Mouse (Mus musculus): ENCODE data around the gene Sh3pxd2a.

GRCm38 (mm10) chr19:47449513-47450227 is 14.5 kb downstream of the Sh3pxd2a start:
- no peak for TF ChIP-seq CTCF (IDR thresholded peaks at IDR 0.05)
- TF ChIP-seq EP300 (IDR thresholded peaks at IDR 0.05; ENCODE audit: insufficient read depth, low read depth, low read length) = no peak
- no peak for TF ChIP-seq POLR2A (IDR thresholded peaks at IDR 0.05; ENCODE audit: insufficient read depth, low read depth, low read length)

All from heart, adult 2 months (tissue).